Mouse (Mus musculus): Measurements from ENCODE around the gene Qsox2. TPM values are rescaled to one million over a fixed set of nuclear protein-coding genes. Genes with fewer than 3 reads are reported as not detected.

Gene Qsox2
- polyA plus RNA-seq, 1 experiment from 2014 or later: 19.5 TPM

- H3K4me2 ChIP-seq (replicated peaks): no peak overlapping the region
- peaks cover 7% of the 10 kb centered on the region for H3K27me3 ChIP-seq
- H3K4me3 ChIP-seq: no peak overlapping the region
- H3K27ac ChIP-seq: no peak overlapping the region
- H3K9ac ChIP-seq: no peak overlapping the region
- H3K9me3 ChIP-seq: no peaks in the 10 kb centered on the region
- ATAC-seq (ENCODE audit: insufficient number of reproducible peaks, insufficient read depth, low FRiP score, low TSS enrichment): no peak
- 52% methylated on average over 3 of the region's 3 CpGs for WGBS
- no peaks in the 10 kb centered on the region for H3K36me3 ChIP-seq
- peaks cover 7% of the 10 kb centered on the region; the same call in 1 of the 2 replicates for H3K4me1 ChIP-seq
These were observed 53.0 kb downstream of the Qsox2 start for GRCm38 (mm10) chr2:26184352-26184751.

DNA sequence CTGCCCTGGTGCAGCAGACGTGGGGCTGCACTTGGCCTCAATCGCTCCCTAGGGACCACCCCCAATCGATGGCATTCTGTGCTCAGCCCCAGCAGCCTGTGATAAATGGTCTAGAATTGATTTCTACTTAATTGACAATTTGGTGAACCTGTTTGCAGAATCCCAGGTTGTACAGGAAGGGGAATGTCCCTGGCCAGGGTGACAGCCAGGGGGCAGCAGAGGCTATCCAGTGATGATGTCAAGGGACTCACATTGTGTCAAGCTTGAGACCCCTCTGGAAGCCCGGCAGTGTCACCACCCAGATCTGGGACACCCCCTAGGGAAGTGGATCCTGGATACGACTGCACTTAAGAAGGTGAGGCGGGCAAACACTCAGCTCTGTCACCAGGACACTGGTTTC is 54.7 kb downstream of the Qsox2 start:
- H3K36me3 ChIP-seq: no peaks in the 10 kb centered on the region
- no peak for ATAC-seq (ENCODE audit: insufficient number of reproducible peaks, insufficient read depth, low FRiP score, low TSS enrichment)
- no peak overlapping the region for H3K27ac ChIP-seq
- no peaks in the 10 kb centered on the region for H3K9me3 ChIP-seq
- no peak overlapping the region for H3K9ac ChIP-seq
- no peaks in the 10 kb centered on the region for H3K27me3 ChIP-seq
- H3K4me3 ChIP-seq: no peak overlapping the region
- peaks cover 7% of the 10 kb centered on the region; the same call in 1 of the 2 replicates for H3K4me1 ChIP-seq
- no peak overlapping the region for H3K4me2 ChIP-seq (replicated peaks)
- WGBS: 18% methylated on average over 6 of the region's 6 CpGs

DNA sequence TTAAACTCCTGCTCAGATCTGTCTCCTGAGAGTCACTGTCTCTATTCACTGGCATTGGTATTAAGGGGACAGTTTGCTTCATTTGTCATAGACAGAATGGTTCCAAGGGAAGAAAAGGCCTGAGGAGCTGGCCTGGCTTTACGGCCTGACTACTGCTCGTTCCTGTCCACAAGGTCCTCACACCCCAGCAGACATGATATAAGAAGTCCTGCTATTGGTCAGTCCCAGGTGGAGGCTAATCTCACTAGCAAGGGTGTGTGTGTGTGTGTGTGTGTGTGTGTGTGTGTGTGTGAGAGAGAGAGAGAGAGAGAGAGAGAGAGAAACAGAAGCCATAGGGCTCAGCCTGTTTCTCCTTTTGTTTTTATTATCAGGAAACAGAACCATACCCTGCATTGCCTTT is 60.1 kb downstream of the Qsox2 start:
- Histone ChIP-seq H3K4me3 (no peak overlapping the region), H3K27me3 (no peaks in the 10 kb centered on the region; the same call in 1 of the 2 replicates), H3K36me3 (no peaks in the 10 kb centered on the region), H3K4me1 (peaks cover 3% of the 10 kb centered on the region; the same call in 1 of the 2 replicates), H3K4me2 (replicated peaks) (no peak overlapping the region), H3K9ac (no peak overlapping the region), H3K9me3 (no peaks in the 10 kb centered on the region), H3K27ac (no peak overlapping the region)
- ATAC-seq (ENCODE audit: insufficient number of reproducible peaks, insufficient read depth, low FRiP score, low TSS enrichment): no peak
- 42% methylated on average over 2 of the region's 2 CpGs for WGBS

DNA sequence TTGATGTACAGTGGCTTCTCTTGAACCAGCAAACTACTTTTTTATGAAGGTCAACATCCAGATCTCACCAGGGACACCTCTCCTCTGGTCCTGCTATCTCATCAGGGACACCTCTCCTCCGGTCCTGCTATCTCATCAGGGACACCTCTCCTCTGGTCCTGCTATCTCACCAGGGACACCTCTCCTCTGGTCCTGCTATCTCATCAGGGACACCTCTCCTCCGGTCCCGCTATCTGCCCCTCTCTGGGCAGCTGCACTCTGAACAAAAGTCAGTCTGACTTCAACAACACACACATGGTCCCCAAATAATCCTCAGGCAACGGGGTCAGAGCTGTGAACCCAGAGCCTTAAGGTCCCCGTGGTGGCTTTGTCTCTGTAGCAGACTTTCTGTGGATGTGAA is 60.6 kb downstream of the Qsox2 start:
- H3K9me3 ChIP-seq: no peaks in the 10 kb centered on the region
- H3K4me1 ChIP-seq: peaks cover 3% of the 10 kb centered on the region; the same call in 1 of the 2 replicates
- H3K27me3 ChIP-seq: no peaks in the 10 kb centered on the region; the same call in 1 of the 2 replicates
- H3K36me3 ChIP-seq: no peaks in the 10 kb centered on the region
- H3K27ac ChIP-seq: no peak overlapping the region
- no peak overlapping the region for H3K9ac ChIP-seq
- H3K4me3 ChIP-seq: no peak overlapping the region
- WGBS: 53% methylated on average over 5 of the region's 5 CpGs
- no peak overlapping the region for H3K4me2 ChIP-seq (replicated peaks)
- no peak for ATAC-seq (ENCODE audit: insufficient number of reproducible peaks, insufficient read depth, low FRiP score, low TSS enrichment)

- H3K27me3 ChIP-seq: no peaks in the 10 kb centered on the region; the same call in 1 of the 2 replicates
- H3K9ac ChIP-seq: no peak overlapping the region
- H3K27ac ChIP-seq: no peak overlapping the region
- no peaks in the 10 kb centered on the region for H3K36me3 ChIP-seq
- peaks cover 3% of the 10 kb centered on the region; the same call in 1 of the 2 replicates for H3K4me1 ChIP-seq
- H3K4me3 ChIP-seq: no peak overlapping the region
- WGBS: 51% methylated on average over 4 of the region's 4 CpGs
- ATAC-seq (ENCODE audit: insufficient number of reproducible peaks, insufficient read depth, low FRiP score, low TSS enrichment): no peak
- no peaks in the 10 kb centered on the region for H3K9me3 ChIP-seq
- no peak overlapping the region for H3K4me2 ChIP-seq (replicated peaks)
These were observed 62.1 kb downstream of the Qsox2 start for GRCm38 (mm10) chr2:26175191-26175590.

GRCm38 (mm10) chr2:26172166-26172565 is 65.2 kb downstream of the Qsox2 start:
- Histone ChIP-seq H3K9ac (no peak overlapping the region), H3K4me2 (replicated peaks) (no peak overlapping the region), H3K9me3 (no peaks in the 10 kb centered on the region), H3K36me3 (no peaks in the 10 kb centered on the region), H3K4me3 (no peak overlapping the region), H3K27ac (no peak overlapping the region), H3K27me3 (no peaks in the 10 kb centered on the region; the same call in 1 of the 2 replicates), H3K4me1 (peaks cover 9% of the 10 kb centered on the region)
- no peak for ATAC-seq (ENCODE audit: insufficient number of reproducible peaks, insufficient read depth, low FRiP score, low TSS enrichment)
- WGBS: 86% methylated on average over 2 of the region's 2 CpGs

- H3K4me2 ChIP-seq (replicated peaks): no peak overlapping the region
- H3K9ac ChIP-seq: no peak overlapping the region
- H3K27me3 ChIP-seq: no peaks in the 10 kb centered on the region
- WGBS: 46% methylated on average over 2 of the region's 2 CpGs
- H3K27ac ChIP-seq: no peak overlapping the region
- H3K9me3 ChIP-seq: no peaks in the 10 kb centered on the region
- peaks cover 6% of the 10 kb centered on the region; the same call in 1 of the 2 replicates for H3K4me1 ChIP-seq
- no peak overlapping the region for H3K4me3 ChIP-seq
- H3K36me3 ChIP-seq: no peaks in the 10 kb centered on the region
- no peak for ATAC-seq (ENCODE audit: insufficient number of reproducible peaks, insufficient read depth, low FRiP score, low TSS enrichment)
These were observed 66.9 kb downstream of the Qsox2 start for GRCm38 (mm10) chr2:26170376-26170775.

DNA sequence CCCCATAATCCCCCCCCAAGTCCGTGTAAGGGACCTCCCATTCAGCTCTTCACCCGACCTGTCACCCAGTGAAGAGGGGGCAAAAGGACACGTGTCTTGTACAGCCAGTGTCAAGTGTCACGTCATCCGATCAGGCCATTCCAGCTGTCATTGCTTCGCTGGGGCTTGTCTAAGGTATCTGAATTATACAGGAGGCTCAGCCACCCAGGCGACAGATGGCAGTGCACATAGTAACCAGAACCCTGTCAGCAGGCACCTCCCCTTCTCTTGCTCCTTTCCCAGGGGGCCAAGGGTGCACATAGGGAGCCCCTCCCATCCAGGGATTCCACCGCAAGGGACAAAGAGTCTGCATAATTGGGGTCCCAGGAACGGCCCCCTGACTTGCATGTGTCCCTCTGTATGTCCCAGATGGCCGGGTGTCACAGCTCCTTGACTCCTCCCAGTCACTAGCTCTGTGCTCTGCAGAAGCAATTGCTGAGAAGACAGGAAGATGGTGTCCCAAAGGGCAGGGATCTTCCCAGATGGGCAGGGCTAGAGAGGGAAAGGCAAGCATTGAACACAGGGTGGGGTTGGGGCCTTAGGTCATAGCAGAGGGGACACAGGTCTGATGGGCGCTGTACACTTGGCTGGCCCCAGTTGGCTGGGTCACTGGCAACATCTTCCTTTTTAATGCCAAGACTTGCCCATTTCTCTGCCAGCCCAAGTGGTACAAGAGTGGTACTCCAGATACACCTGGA is 68.3 kb downstream of the Qsox2 start:
- Histone ChIP-seq H3K36me3 (no peaks in the 10 kb centered on the region), H3K4me1 (peaks cover 6% of the 10 kb centered on the region; the same call in 1 of the 2 replicates), H3K4me3 (no peak overlapping the region), H3K9me3 (no peaks in the 10 kb centered on the region), H3K27me3 (no peaks in the 10 kb centered on the region), H3K9ac (no peak overlapping the region), H3K4me2 (replicated peaks) (no peak overlapping the region), H3K27ac (no peak overlapping the region)
- 21% methylated on average over 11 of the region's 11 CpGs for WGBS
- ATAC-seq (ENCODE audit: insufficient number of reproducible peaks, insufficient read depth, low FRiP score, low TSS enrichment): no peak; the same call in 1 of the 2 replicates

DNA sequence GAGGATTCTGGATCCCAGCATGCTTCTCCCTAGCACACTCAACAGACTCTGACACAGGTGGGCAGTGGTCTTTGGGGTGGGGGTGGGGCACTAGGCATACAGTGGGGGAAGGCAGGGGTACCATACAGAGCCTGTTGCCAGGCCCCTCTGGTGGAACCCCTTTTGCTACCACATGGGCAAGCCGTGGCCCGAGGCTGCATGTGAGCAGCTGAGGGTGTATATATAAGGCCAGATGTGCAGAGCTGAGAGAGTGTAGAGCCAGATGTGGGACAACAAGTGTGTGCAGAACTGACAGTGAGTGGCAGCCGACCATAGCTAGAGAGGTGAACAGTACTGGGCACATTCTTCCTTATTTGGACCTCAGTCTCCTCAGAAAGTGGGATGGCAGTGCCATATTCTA is 70.4 kb downstream of the Qsox2 start:
- no peaks in the 10 kb centered on the region for H3K27me3 ChIP-seq
- no peak overlapping the region for H3K4me3 ChIP-seq
- 68% methylated on average over 3 of the region's 3 CpGs for WGBS
- no peak overlapping the region for H3K9ac ChIP-seq
- H3K4me1 ChIP-seq: peaks cover 6% of the 10 kb centered on the region; the same call in 1 of the 2 replicates
- no peaks in the 10 kb centered on the region for H3K9me3 ChIP-seq
- H3K27ac ChIP-seq: no peak overlapping the region
- H3K4me2 ChIP-seq (replicated peaks): no peak overlapping the region
- H3K36me3 ChIP-seq: no peaks in the 10 kb centered on the region
- ATAC-seq (ENCODE audit: insufficient number of reproducible peaks, insufficient read depth, low FRiP score, low TSS enrichment): no peak

Other genes starting within 250 kb of the Qsox2 start
- gene Ubac1, start 215.8 kb downstream of the Qsox2 start, polyA plus RNA-seq (2016; fragmentation: Nextera tagmentation; extraction: Ambion mirVana): 106 and 109 TPM in 2 replicates
- 6.8 and 7.7 TPM in 2 replicates for gene Nacc2, start 114.3 kb downstream of the Qsox2 start, polyA plus RNA-seq (2016; fragmentation: Nextera tagmentation; extraction: Ambion mirVana)
- 1.3 and 3.1 TPM in 2 replicates for gene Lhx3, start 29.2 kb downstream of the Qsox2 start, polyA plus RNA-seq (2016; fragmentation: Nextera tagmentation; extraction: Ambion mirVana)
- 0.08 and 0.18 TPM in 2 replicates for gene Ccdc187, start 57.0 kb upstream of the Qsox2 start, polyA plus RNA-seq (2016; fragmentation: Nextera tagmentation; extraction: Ambion mirVana)
- gene Gpsm1, start 78.0 kb upstream of the Qsox2 start, polyA plus RNA-seq (2016; fragmentation: Nextera tagmentation; extraction: Ambion mirVana): 82.6 and 91.1 TPM in 2 replicates
- 31.8 and 33.1 TPM in 2 replicates for gene Dnlz, start 114.6 kb upstream of the Qsox2 start, polyA plus RNA-seq (2016; fragmentation: Nextera tagmentation; extraction: Ambion mirVana)
- 0.87 and 0.97 TPM in 2 replicates for gene Card9, start 123.4 kb upstream of the Qsox2 start, polyA plus RNA-seq (2016; fragmentation: Nextera tagmentation; extraction: Ambion mirVana)
- gene Snapc4, start 143.1 kb upstream of the Qsox2 start, polyA plus RNA-seq (2016; fragmentation: Nextera tagmentation; extraction: Ambion mirVana): 39.2 and 42.7 TPM in 2 replicates
- 184 and 188 TPM in 2 replicates for gene Entr1, start 151.8 kb upstream of the Qsox2 start, polyA plus RNA-seq (2016; fragmentation: Nextera tagmentation; extraction: Ambion mirVana)
- 108 and 112 TPM in 2 replicates for gene Pmpca, start 151.8 kb upstream of the Qsox2 start, polyA plus RNA-seq (2016; fragmentation: Nextera tagmentation; extraction: Ambion mirVana)
- gene Inpp5e, start 171.7 kb upstream of the Qsox2 start, polyA plus RNA-seq (2016; fragmentation: Nextera tagmentation; extraction: Ambion mirVana): 30.1 and 31.5 TPM in 2 replicates
- gene Sec16a, start 207.7 kb upstream of the Qsox2 start, polyA plus RNA-seq (2016; fragmentation: Nextera tagmentation; extraction: Ambion mirVana): 26.2 and 28.3 TPM in 2 replicates